Mouse (Mus musculus) kidney, adult 2 months (tissue): ENCODE data around the gene Il10ra.

ENCODE experiments used
- CTCF ChIP-seq: fragments of 200-500 bp; conservative IDR thresholded peaks from 2 replicates; pipeline ENCODE4 v1.5.1; 2011; ENCODE audit warnings: low read depth, mild to moderate bottlenecking, control low read depth, low read length, moderate library complexity, mixed read lengths; ENCODE audit not compliant: insufficient read depth, insufficient read length
- POLR2A ChIP-seq: fragments of 200-500 bp; IDR thresholded peaks from one replicate; pipeline ENCODE4 v1.6.1; 2011; ENCODE audit warnings: low read depth, low read length, control low read depth

DNA sequence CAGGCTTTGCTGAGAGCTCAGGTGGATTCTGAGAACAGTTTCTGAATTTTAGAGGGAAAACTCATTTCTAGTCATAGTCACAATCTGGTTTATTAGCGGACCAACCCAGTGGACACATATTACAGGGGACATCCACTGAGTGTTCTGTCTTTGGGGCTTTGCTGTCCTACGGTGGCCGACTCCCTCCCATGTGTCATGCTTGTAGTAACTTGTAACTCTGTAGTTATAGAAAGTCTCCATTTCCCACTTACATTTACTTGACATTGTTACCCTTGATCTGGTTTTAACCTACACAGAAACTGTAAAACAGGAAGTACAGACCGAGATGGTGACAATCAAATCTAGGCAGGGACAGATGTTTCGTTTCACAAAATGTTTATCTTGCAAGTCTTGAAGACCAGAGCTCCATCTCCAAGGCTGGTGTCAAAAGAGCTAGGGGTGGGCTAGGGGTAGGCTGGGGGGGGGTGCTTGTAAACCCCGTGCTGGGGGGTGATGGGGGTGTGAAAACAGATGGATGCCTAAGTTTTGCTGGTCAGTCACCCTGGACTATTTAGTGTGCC lies 33.2 kb downstream of the Il10ra start:
- no peak for TF ChIP-seq POLR2A
- TF ChIP-seq CTCF = no peak
